8 mouse cellular contexts compared by ENCODE assay signal in the genomic region with DNA sequence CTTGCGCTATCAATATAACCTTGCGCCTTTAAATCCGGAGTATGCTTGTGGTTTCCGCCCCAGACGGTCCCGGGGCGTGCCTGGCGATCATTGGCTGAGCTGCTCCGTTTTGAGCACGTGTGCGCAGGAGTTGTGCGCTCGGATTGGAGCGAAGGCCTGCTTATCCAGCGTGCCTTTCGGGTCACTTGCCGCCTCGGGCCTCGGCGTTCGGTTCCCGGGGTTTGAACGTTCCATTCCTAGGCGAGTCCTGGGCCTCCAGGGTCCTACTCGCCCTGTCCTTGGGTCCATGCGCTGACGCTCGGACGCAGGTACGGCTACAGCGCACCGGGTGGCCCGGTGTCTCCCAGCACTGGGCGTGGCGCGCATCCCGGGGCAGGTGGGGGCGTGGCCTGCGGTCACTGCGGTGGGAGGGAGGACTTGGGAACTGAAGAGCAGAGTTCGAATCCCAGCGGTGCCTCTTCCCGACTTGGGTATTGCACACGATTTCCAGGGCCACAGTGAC. TPM values are rescaled to one million over a fixed set of nuclear protein-coding genes. Genes with fewer than 3 reads are reported as not detected.
A peak's percentile ranks its signal among the peaks of the same experiment; 100 is the strongest.
DNase-seq lines count a peak whose midpoint lies in the region; ATAC-seq lines count a peak whose summit lies in the region.

A gene (plus strand): TSS at position 139 of the 502 bp plus-strand sequence.

- DNase-seq in adrenal gland, adult (ENCODE audit: inconsistent age in 2 of 2, low spot score in 1 of 2): peak; percentile 96 to 98
- peak; percentile 96 for DNase-seq in embryo, embryonic 10.5 days (ENCODE audit: low spot score)
- peak; percentile 96 for DNase-seq in gastrocnemius, postnatal 14 days
- peak; percentile 95 to 97 for DNase-seq in left cerebral cortex, postnatal 10 days (ENCODE audit: extremely low spot score in 1 of 2, low spot score in 2 of 2)
- peak; percentile 94 for DNase-seq in right cerebral cortex, postnatal 25 days
- peak; percentile 91 to 94 for DNase-seq in urinary bladder, postnatal 4 days (ENCODE audit: low spot score in 2 of 2)

- intact Hi-C loops in gastrocnemius, postnatal 14 days (cut with DNase I; ENCODE audit: low total_unique reads): no loop called here
- intact Hi-C loops in left cerebral cortex, postnatal 10 days (cut with DNase I): no loop called here

- ATAC-seq in inflammation-experienced regulatory T-cells, adult 6 months: peak; percentile 96
- ATAC-seq in megakaryocyte-erythroid progenitor cell, adult 5-6 weeks (replicated peaks; ENCODE audit: low FRiP score, low TSS enrichment, poor library complexity, severe bottlenecking): peak; percentile 88

RNA-seq across cellular contexts. Expression of the gene that starts here (rescaled TPM):
- 10 to 100 TPM; 82.5 to 88.4 TPM for total RNA-seq in gastrocnemius, postnatal 14 days (2021)
- 10 to 100 TPM in 2 of 3 experiments, 1 to 10 TPM in 1; 8.7 to 11.4 (median 10.3) TPM for polyA plus RNA-seq in inflammation-experienced regulatory T-cells, adult 6 months (2017; shearing (Covaris generic))
- total RNA-seq in left cerebral cortex, postnatal 10 days (2021): 10 to 100 TPM; 25.9 to 26.2 TPM
- total RNA-seq in megakaryocyte-erythroid progenitor cell, adult 5-6 weeks (2014; fragmentation: Nextera tagmentation): 3.8 and 4.4 TPM in 2 replicates
- 2.1 and 4.7 TPM in 2 replicates for total RNA-seq in megakaryocyte-erythroid progenitor cell, adult 5-6 weeks (2017)

Comparison
In these comparisons a context has a peak if more than half of its experiments do, and no peak if none do; other contexts are left out.
1. Peak in every context shown above with its lines: DNase-seq and ATAC-seq.
2. RNA of the gene that starts here (total RNA-seq): 82.5 to 88.4 TPM in gastrocnemius, postnatal 14 days and 25.9 to 26.2 TPM in left cerebral cortex, postnatal 10 days; 2.1 to 4.7 TPM in megakaryocyte-erythroid progenitor cell, adult 5-6 weeks; every median in the first group is over 4 times any median in the second.